Mouse (Mus musculus) adrenal gland, postnatal 4 days (tissue): ENCODE results near the gene Nrros. TPM values are rescaled to one million over a fixed set of nuclear protein-coding genes. Genes with fewer than 3 reads are reported as not detected.
"Not testable (repeated sequence)": the region's sequence is repeated elsewhere in the genome, so short reads cannot be mapped to it uniquely, and the experiment has no call there.

ENCODE experiments used
- DNase-seq, 2 experiments: peaks; one replicate each; pipeline ENCODE4 v3.0.0; 2021 to 2022; ENCODE audit warnings: low spot score in 2 of 2, mixed read lengths in 2 of 2
- total RNA-seq, 2 experiments: library from RNA; stranded (reverse); gene quantifications; 2 replicates each; pipeline ENCODE4 v1.2.3; 2021

Gene Nrros
- total RNA-seq, 2 experiments from 2014 or later, result 12.3 to 13.7 TPM

GRCm38 (mm10) chr16:32116186-32116585, 49.2 kb downstream of the Nrros start:
- no peak for DNase-seq

GRCm38 (mm10) chr16:32115781-32116180, 49.6 kb downstream of the Nrros start:
- no peak for DNase-seq

- DNase-seq, result peak; percentile 70 to 77
Observed at GRCm38 (mm10) chr16:32114968-32115695, 50.3 kb downstream of the Nrros start.

GRCm38 (mm10) chr16:32114406-32114805, 51.0 kb downstream of the Nrros start:
- DNase-seq, result no peak

GRCm38 (mm10) chr16:32113541-32114218, 51.7 kb downstream of the Nrros start:
- DNase-seq, result no peak

GRCm38 (mm10) chr16:32110951-32111699, 54.3 kb downstream of the Nrros start:
- DNase-seq, result no peak

GRCm38 (mm10) chr16:32108578-32108977, 56.8 kb downstream of the Nrros start:
- no peak for DNase-seq

GRCm38 (mm10) chr16:32108170-32108569, 57.2 kb downstream of the Nrros start:
- DNase-seq, result no peak

GRCm38 (mm10) chr16:32107342-32108045, 57.9 kb downstream of the Nrros start:
- no peak for DNase-seq

GRCm38 (mm10) chr16:32105698-32106097, 59.7 kb downstream of the Nrros start:
- no peak for DNase-seq

- DNase-seq, result no peak
Observed at GRCm38 (mm10) chr16:32102295-32102694, 63.1 kb downstream of the Nrros start.

GRCm38 (mm10) chr16:32099638-32100150, 65.7 kb downstream of the Nrros start, which contains the start of the genes Pigx and Cep19:
Gene Pigx, minus strand, starts transcription at chr16:32099740.
Gene Cep19, plus strand, starts transcription at chr16:32099800.
- DNase-seq, result peak; percentile 84 to 86

- DNase-seq, result no peak
Observed at GRCm38 (mm10) chr16:32098897-32099637, 66.3 kb downstream of the Nrros start.

GRCm38 (mm10) chr16:32097757-32098156, 67.6 kb downstream of the Nrros start:
- not testable (repeated sequence) for DNase-seq

Other genes starting within 250 kb of the Nrros start
- gene Pigz, start 231.7 kb downstream of the Nrros start, total RNA-seq, result 1 to 10 TPM in 1 of 2 experiments, under 1 TPM in 1; 0.90 to 1.3 TPM
- gene 0610012G03Rik, start 217.1 kb downstream of the Nrros start, total RNA-seq, result 10 to 100 TPM; 38.5 to 39.7 TPM
- gene Ncbp2, start 217.1 kb downstream of the Nrros start, total RNA-seq, result 10 to 100 TPM; 47.9 to 48.2 TPM
- 10 to 100 TPM; 27.3 to 27.4 TPM for gene Senp5, start 162.3 kb downstream of the Nrros start, total RNA-seq
- 10 to 100 TPM; 54.8 to 57.8 TPM for gene Pak2, start 86.3 kb downstream of the Nrros start, total RNA-seq
- gene Pigx, start 65.9 kb downstream of the Nrros start, total RNA-seq, result 10 to 100 TPM; 39.0 to 39.2 TPM
- gene Cep19, start 65.8 kb downstream of the Nrros start, total RNA-seq, result 10 to 100 TPM; 14.5 to 16.2 TPM
- not detected for gene Bex6, start 14.2 kb upstream of the Nrros start, total RNA-seq
- 10 to 100 TPM; 26.9 to 27.3 TPM for gene Fbxo45, start 81.6 kb upstream of the Nrros start, total RNA-seq
- 10 to 100 TPM; 16.5 to 17.9 TPM for gene Wdr53, start 81.6 kb upstream of the Nrros start, total RNA-seq
- under 1 TPM; 0.20 to 0.23 TPM for gene Smco1, start 105.9 kb upstream of the Nrros start, total RNA-seq
- 10 to 100 TPM; 29.5 to 32.8 TPM for gene Rnf168, start 111.9 kb upstream of the Nrros start, total RNA-seq
- 10 to 100 TPM; 79.1 to 88.6 TPM for gene Ubxn7, start 166.7 kb upstream of the Nrros start, total RNA-seq
- not detected for gene Tm4sf19, start 234.9 kb upstream of the Nrros start, total RNA-seq